Mouse (Mus musculus) olfactory bulb, adult 2 months (tissue): ENCODE results near the gene Cbfa2t2.

Experiments
- CTCF ChIP-seq: fragments of 200-500 bp; IDR thresholded peaks from 2 replicates; pipeline ENCODE4 v1.5.1; 2012; ENCODE audit warnings: low read depth, mild to moderate bottlenecking, low read length, moderate library complexity; ENCODE audit not compliant: insufficient read depth
- POLR2A ChIP-seq: fragments of 200-500 bp; IDR thresholded peaks from 2 replicates; pipeline ENCODE4 v1.6.1; 2012; ENCODE audit warnings: mild to moderate bottlenecking, low read depth, low read length, moderate library complexity; ENCODE audit not compliant: insufficient read depth

- TF ChIP-seq CTCF (no peak), POLR2A (no peak)
Observed at GRCm38 (mm10) chr2:154539720-154540119, 103.4 kb downstream of the Cbfa2t2 start.
